Mouse (Mus musculus) kidney, adult 2 months (tissue): Measurements from ENCODE around the gene Ackr1. TPM values are rescaled to one million over a fixed set of nuclear protein-coding genes. Genes with fewer than 3 reads are reported as not detected.

ENCODE experiments used
- DNase-seq: peaks from one replicate; pipeline ENCODE4 v3.0.0; 2021
- H3K27ac ChIP-seq: fragments of 200-500 bp; 2 replicates; pipeline ENCODE4 v1.5.1; 2012; ENCODE audit warnings: low read depth, low read length, control low read depth, inconsistent platforms; ENCODE audit not compliant: insufficient read depth
- H3K27me3 ChIP-seq: fragments of 200-500 bp; replicated peaks from 2 replicates; pipeline ENCODE4 v1.6.1; 2012; ENCODE audit warnings: mild to moderate bottlenecking, moderate library complexity, low read length, inconsistent platforms; ENCODE audit not compliant: control insufficient read depth, insufficient read depth
- H3K36me3 ChIP-seq: fragments of 200-500 bp; 2 replicates; pipeline ENCODE4 v1.6.1; 2012; ENCODE audit warnings: mild to moderate bottlenecking, moderate library complexity, low read length, inconsistent platforms; ENCODE audit not compliant: control insufficient read depth, insufficient read depth
- H3K4me1 ChIP-seq: fragments of 200-500 bp; 2 replicates; pipeline ENCODE4 v1.6.1; 2011; ENCODE audit warnings: low read length; ENCODE audit not compliant: control insufficient read depth, insufficient read depth
- H3K4me3 ChIP-seq: fragments of 200-500 bp; 2 replicates; pipeline ENCODE4 v1.5.1; 2011; ENCODE audit warnings: mild to moderate bottlenecking, low read depth, low read length, control low read depth; ENCODE audit not compliant: insufficient read depth
- CTCF ChIP-seq: fragments of 200-500 bp; conservative IDR thresholded peaks from 2 replicates; pipeline ENCODE4 v1.5.1; 2011; ENCODE audit warnings: low read depth, mild to moderate bottlenecking, control low read depth, low read length, moderate library complexity, mixed read lengths; ENCODE audit not compliant: insufficient read depth, insufficient read length
- POLR2A ChIP-seq: fragments of 200-500 bp; IDR thresholded peaks from one replicate; pipeline ENCODE4 v1.6.1; 2011; ENCODE audit warnings: low read depth, low read length, control low read depth
- WGBS: fragments of 180-500 bp; shearing (Covaris S2); methylation state at CpG from one replicate; pipeline ENCODE4 v1.1.7; 2018; 5-methylcytosine and 5-hydroxymethylcytosine counted together
- polyA plus RNA-seq: library from polyadenylated mRNA; depleted of rRNA; stranded (reverse); fragments of >200 nt; gene quantifications from 2 replicates; pipeline ENCODE4 v1.2.3, GENCODE M21; 2012

The Ackr1 gene
- polyA plus RNA-seq, 1 experiment = 2.0 TPM

DNA sequence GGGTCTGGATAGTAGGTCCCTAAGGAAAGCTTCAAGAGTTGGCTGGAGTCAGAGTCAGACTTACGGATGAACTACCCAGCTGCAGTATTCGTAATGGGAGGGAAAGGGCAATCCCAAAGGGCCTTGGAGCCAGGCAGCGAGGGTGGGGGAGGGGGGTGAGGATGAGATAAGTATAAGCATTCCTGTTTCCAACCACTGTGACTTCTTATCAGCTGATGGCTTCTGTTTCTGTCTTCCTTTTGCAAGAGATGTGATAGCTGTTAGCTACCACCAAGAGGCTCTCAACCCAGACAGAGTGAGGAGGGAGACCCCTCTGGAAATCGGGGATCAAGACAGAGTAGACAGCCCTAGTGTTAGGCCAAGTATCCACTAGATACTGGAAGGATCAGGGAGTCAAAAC is 4.4 kb downstream of the Ackr1 start:
- Histone ChIP-seq H3K4me1 (no peaks in the 10 kb centered on the region), H3K36me3 (no peaks in the 10 kb centered on the region), H3K4me3 (no peak overlapping the region), H3K27ac (no peak overlapping the region), H3K27me3 (no peaks in the 10 kb centered on the region)
- DNase-seq = no peak
- TF ChIP-seq CTCF = no peak
- TF ChIP-seq POLR2A = no peak
- WGBS = 43% methylated on average over 4 of the region's 4 CpGs

DNA sequence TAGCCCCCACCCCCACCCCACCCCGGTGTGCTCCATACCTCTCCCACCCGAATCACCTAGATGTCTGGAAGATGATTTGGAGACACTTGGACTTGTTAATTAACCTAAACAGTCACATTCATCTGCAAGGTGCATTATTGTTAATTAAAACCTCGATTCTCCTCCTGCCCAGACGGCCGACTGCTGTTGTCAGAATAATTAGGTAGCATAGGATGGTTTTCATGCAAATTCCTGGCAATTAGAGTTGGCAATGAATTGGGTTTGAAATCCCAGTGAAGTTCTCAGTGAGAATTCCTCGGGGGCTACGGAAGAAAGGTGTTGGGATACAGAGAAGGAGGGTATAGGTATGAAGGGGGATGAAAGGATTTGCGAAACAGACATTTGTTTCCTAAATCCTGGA is 5.1 kb downstream of the Ackr1 start:
- H3K27ac ChIP-seq = no peak overlapping the region
- no peaks in the 10 kb centered on the region for H3K36me3 ChIP-seq
- no peak overlapping the region for H3K4me3 ChIP-seq
- H3K27me3 ChIP-seq = no peaks in the 10 kb centered on the region
- no peak for DNase-seq
- TF ChIP-seq CTCF = no peak
- TF ChIP-seq POLR2A = no peak
- WGBS = 50% methylated on average over 8 of the region's 8 CpGs
- no peaks in the 10 kb centered on the region for H3K4me1 ChIP-seq

DNA sequence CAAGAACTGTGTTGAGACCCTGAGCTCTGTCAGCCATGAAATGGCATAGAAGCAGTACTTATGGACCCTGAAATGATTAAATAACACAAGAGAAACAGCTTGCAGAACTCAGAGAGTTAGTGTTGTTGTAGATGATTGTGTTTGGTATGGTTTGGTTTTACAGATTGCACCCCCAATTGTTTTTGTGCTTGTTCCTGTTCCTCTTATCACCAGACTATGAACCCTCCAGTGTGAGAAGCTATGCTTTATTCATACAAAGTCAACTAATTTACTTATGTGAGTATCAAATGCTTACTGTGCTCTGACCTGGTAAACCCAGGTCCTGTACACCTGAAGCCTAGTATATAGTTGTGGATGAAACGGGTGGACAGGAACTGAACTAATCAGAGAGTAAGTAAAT is 7.0 kb downstream of the Ackr1 start:
- TF ChIP-seq CTCF (no peak), POLR2A (no peak)
- no peak for DNase-seq
- Histone ChIP-seq H3K27ac (no peak overlapping the region), H3K36me3 (no peaks in the 10 kb centered on the region), H3K27me3 (no peaks in the 10 kb centered on the region), H3K4me1 (no peaks in the 10 kb centered on the region), H3K4me3 (no peak overlapping the region)
- 60% methylated on average over 1 of the region's 1 CpGs for WGBS

DNA sequence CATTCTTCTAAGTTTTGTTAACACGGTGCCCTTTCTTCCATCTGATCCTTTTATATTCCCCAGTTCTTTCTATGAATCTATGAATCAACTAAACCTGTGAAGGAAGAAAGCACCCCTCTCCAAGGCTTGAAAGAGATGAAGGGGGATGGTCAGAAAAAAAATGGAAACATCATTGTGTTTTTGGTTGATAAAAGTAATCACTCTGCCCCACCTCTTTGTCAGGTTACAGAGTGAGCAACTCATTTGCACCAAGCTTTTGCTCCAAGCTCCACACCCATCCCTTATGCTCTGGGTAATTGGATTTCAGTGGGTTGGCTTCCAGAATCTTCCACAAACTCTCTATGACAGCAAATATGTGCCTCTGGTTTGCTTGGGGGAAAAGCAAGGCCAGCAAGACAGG is 8.2 kb downstream of the Ackr1 start:
- no peaks in the 10 kb centered on the region for H3K27me3 ChIP-seq
- WGBS = 97% methylated on average over 1 of the region's 1 CpGs

DNA sequence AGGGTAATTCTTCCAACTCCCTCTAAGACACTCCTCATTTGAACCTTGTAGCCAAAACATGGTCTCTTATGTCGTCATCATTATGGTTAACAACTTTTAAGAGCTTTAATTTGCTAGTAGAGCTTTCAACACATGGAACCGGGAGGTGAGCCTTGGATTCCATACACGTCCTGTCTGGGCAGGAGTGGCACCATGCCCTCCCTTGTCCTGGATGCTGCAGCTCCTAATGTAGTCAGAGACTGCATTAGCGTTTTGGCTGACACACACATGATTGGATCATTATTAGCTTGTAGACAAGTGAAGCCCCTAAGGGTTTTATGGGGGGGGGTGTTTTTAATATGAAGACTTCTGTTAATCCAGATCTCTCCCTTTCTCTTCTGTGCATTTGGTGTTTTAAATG is 8.6 kb downstream of the Ackr1 start:
- H3K27ac ChIP-seq = no peak overlapping the region
- no peaks in the 10 kb centered on the region for H3K4me1 ChIP-seq
- 65% methylated on average over 4 of the region's 4 CpGs for WGBS
- TF ChIP-seq POLR2A = no peak
- no peak for TF ChIP-seq CTCF
- no peaks in the 10 kb centered on the region for H3K27me3 ChIP-seq
- H3K4me3 ChIP-seq = no peak overlapping the region
- no peak for DNase-seq
- no peaks in the 10 kb centered on the region for H3K36me3 ChIP-seq

More for the DNA sequence above, 8.2 kb downstream of the Ackr1 start:
- TF ChIP-seq CTCF (no peak), POLR2A (no peak)
- DNase-seq = no peak
- H3K4me3 ChIP-seq = no peak overlapping the region
- H3K36me3 ChIP-seq = no peaks in the 10 kb centered on the region
- no peak overlapping the region for H3K27ac ChIP-seq
- H3K4me1 ChIP-seq = no peaks in the 10 kb centered on the region

DNA sequence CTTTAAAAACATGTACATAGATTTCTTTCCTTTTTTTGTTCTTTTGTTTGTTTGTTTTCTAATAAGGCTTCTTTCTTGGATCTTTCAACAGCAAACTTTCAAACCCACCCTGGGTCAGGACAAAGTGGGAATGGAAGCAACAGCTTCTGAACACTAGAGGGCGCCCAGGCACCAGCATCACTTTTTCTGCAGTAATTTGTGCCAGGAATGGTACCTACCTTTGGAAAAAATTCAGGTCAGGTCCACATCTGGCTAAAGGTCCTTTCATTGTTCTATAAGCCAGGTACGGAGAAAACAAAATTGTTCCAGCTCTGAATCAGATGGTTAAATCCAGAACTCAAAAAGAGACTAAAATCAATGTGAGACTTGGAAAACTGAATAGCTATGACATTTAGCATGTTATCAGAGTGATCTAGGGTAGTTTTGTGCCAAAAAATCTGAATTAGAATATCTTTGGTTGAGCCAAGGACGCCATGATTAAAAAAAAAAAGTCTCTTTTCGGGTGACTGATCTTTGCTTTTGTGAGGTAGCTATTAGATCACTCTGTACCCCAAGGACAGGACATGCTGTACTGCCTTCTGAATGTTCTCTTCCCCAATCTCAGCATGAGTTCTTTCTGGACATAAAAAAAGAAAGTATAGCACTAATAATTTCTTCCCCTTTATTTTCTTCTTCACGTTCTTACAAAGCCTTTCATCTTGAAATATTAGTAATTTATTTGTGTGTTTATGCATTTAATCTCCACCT is 9.5 kb downstream of the Ackr1 start:
- TF ChIP-seq CTCF (peak; percentile 66), POLR2A (no peak)
- H3K36me3 ChIP-seq = no peaks in the 10 kb centered on the region
- peak; percentile 14 for DNase-seq
- no peaks in the 10 kb centered on the region for H3K27me3 ChIP-seq
- 25% methylated on average over 5 of the region's 5 CpGs for WGBS
- no peaks in the 10 kb centered on the region for H3K4me1 ChIP-seq
- no peak overlapping the region for H3K27ac ChIP-seq
- H3K4me3 ChIP-seq = no peak overlapping the region

DNA sequence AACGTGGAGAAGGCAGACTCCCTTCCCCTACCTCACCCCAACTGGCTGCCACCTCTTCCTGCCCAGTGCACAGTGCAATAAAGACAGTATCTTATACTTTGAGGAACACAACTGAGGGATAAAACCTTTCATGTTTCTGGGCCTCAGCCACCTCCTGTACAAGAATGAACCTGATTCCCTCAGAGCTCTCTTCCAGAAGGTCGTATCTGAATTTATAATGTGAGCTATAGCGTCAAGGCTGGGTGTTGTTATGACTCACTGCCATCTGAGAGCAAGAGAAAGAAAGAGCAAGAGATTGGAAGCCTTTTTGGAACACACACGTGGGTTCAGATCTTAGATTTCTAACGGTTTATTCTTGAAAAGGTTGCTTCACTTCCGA is 11.3 kb downstream of the Ackr1 start:
- no peak for DNase-seq
- Histone ChIP-seq H3K27ac (no peak overlapping the region), H3K27me3 (no peaks in the 10 kb centered on the region), H3K4me3 (no peak overlapping the region), H3K4me1 (no peaks in the 10 kb centered on the region), H3K36me3 (no peaks in the 10 kb centered on the region)
- WGBS = 65% methylated on average over 6 of the region's 6 CpGs
- TF ChIP-seq POLR2A = no peak
- TF ChIP-seq CTCF = no peak

DNA sequence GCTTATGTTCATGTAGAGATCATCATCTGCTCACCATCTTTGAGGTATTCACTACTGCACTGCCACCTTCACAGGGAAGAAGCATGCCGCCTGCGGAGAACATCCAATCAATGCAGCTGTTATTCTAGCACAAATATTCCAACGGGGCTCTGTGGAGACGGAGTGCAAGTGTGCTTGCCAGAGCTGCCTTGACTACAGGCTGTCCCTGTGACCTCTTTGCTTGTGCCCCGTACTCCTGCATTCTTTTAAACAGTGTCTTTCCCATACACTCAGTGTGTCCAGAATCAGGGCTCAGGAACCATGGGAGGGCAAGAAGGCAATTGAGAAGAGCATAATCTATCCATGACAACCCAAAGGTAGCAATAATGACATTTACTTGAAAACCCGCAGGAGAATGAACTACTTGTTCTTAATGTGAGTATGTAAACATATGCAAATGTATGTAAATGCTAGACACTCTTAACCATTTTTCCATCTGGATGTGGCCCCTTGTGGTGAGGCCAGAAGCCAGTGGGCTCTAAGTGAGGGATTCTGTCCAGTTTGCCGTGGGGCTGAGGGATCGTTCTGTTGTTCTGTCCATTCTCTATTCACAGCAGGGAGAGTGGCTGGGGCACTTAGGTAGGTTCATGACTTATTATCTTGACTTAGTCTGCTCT is 11.8 kb downstream of the Ackr1 start:
- no peaks in the 10 kb centered on the region for H3K36me3 ChIP-seq
- no peaks in the 10 kb centered on the region for H3K27me3 ChIP-seq
- DNase-seq = no peak
- no peak overlapping the region for H3K27ac ChIP-seq
- WGBS = 76% methylated on average over 8 of the region's 8 CpGs
- no peak overlapping the region for H3K4me3 ChIP-seq
- H3K4me1 ChIP-seq = no peaks in the 10 kb centered on the region
- TF ChIP-seq CTCF = no peak
- TF ChIP-seq POLR2A = no peak
